Mouse (Mus musculus): ENCODE measurements at regions not wholly inside any gene's neighbourhood (a gene's known extent, or its start where the extent isn't known, plus 50 kb on each side); places are given as distances from the start of the nearest gene placed in this dataset.

GRCm38 (mm10) chr13:63701199-63702175 lies 113.6 kb upstream of the Ercc6l2 start:
- Histone ChIP-seq H3K4me1 (ENCODE audit: insufficient read depth, low read depth, low read length) (peaks cover 13% of the 10 kb centered on the region), H3K36me3 (replicated peaks) (no peaks in the 10 kb centered on the region), H3K9me3 (replicated peaks) (no peaks in the 10 kb centered on the region), H3K4me3 (ENCODE audit: low read depth, low read length) (no peak overlapping the region), H3K27me3 (ENCODE audit: insufficient read depth, low read length) (peaks cover 41% of the 10 kb centered on the region)
- DNase-seq (ENCODE audit: low spot score) (no peak), ATAC-seq (ENCODE audit: extremely low read depth, insufficient number of reproducible peaks, low FRiP score, poor library complexity, severe bottlenecking) (no peak)
- TF ChIP-seq TAL1 (conservative IDR thresholded peaks at IDR 0.05; ENCODE audit: low read depth, low read length): no peak
- no peak for TF ChIP-seq POLR2AphosphoS5 (IDR thresholded peaks at IDR 0.05; ENCODE audit: insufficient replicate concordance, low read depth, low read length)
- TF ChIP-seq CTCF (IDR thresholded peaks at IDR 0.05; ENCODE audit: low read depth, low read length): no peak
- TF ChIP-seq GATA1 (IDR thresholded peaks at IDR 0.05; ENCODE audit: borderline replicate concordance, low read length): no peak
- no peak for TF ChIP-seq GATA2 (IDR thresholded peaks at IDR 0.05; ENCODE audit: borderline replicate concordance, low read depth, low read length)

GRCm38 (mm10) chr13:63708567-63708966 lies 106.5 kb upstream of the Ercc6l2 start:
- no peak overlapping the region for H3K4me3 ChIP-seq (ENCODE audit: low read depth, low read length)
- no peaks in the 10 kb centered on the region for H3K36me3 ChIP-seq (replicated peaks)
- peaks cover 56% of the 10 kb centered on the region for H3K27me3 ChIP-seq (ENCODE audit: insufficient read depth, low read length)
- peaks cover 12% of the 10 kb centered on the region for H3K4me1 ChIP-seq (ENCODE audit: insufficient read depth, low read depth, low read length)
- DNase-seq (ENCODE audit: low spot score): no peak
- H3K9me3 ChIP-seq (replicated peaks): peaks cover 4% of the 10 kb centered on the region; the same call in 1 of the 2 replicates
- TF ChIP-seq GATA1 (IDR thresholded peaks at IDR 0.05; ENCODE audit: borderline replicate concordance, low read length): no peak
- TF ChIP-seq GATA2 (IDR thresholded peaks at IDR 0.05; ENCODE audit: borderline replicate concordance, low read depth, low read length): no peak
- no peak for TF ChIP-seq TAL1 (conservative IDR thresholded peaks at IDR 0.05; ENCODE audit: low read depth, low read length)
- TF ChIP-seq CTCF (IDR thresholded peaks at IDR 0.05; ENCODE audit: low read depth, low read length): no peak
- TF ChIP-seq POLR2AphosphoS5 (IDR thresholded peaks at IDR 0.05; ENCODE audit: insufficient replicate concordance, low read depth, low read length): no peak
- ATAC-seq (ENCODE audit: extremely low read depth, insufficient number of reproducible peaks, low FRiP score, poor library complexity, severe bottlenecking): no peak

- H3K27me3 ChIP-seq (ENCODE audit: insufficient read depth, low read length): peaks cover 23% of the 10 kb centered on the region
- no peaks in the 10 kb centered on the region for H3K36me3 ChIP-seq (replicated peaks)
- peaks cover 4% of the 10 kb centered on the region; the same call in 1 of the 2 replicates for H3K9me3 ChIP-seq (replicated peaks)
- DNase-seq (ENCODE audit: low spot score): no peak
- no peak for ATAC-seq (ENCODE audit: extremely low read depth, insufficient number of reproducible peaks, low FRiP score, poor library complexity, severe bottlenecking)
- TF ChIP-seq TAL1 (conservative IDR thresholded peaks at IDR 0.05; ENCODE audit: low read depth, low read length) (no peak), CTCF (IDR thresholded peaks at IDR 0.05; ENCODE audit: low read depth, low read length) (peak; percentile 15; the same call in 1 of the 2 replicates)
- H3K4me1 ChIP-seq (ENCODE audit: insufficient read depth, low read depth, low read length): peaks cover 11% of the 10 kb centered on the region
- no peak overlapping the region for H3K4me3 ChIP-seq (ENCODE audit: low read depth, low read length)
These were observed 101.9 kb upstream of the Ercc6l2 start for GRCm38 (mm10) chr13:63713137-63713536.

- peaks cover 5% of the 10 kb centered on the region for H3K27me3 ChIP-seq (ENCODE audit: insufficient read depth, low read length)
- H3K4me1 ChIP-seq (ENCODE audit: insufficient read depth, low read depth, low read length): peaks cover 39% of the 10 kb centered on the region
- DNase-seq (ENCODE audit: low spot score) (no peak), ATAC-seq (ENCODE audit: extremely low read depth, insufficient number of reproducible peaks, low FRiP score, poor library complexity, severe bottlenecking) (no peak)
- peaks cover 4% of the 10 kb centered on the region; the same call in 1 of the 2 replicates for H3K9me3 ChIP-seq (replicated peaks)
- no peak for TF ChIP-seq CTCF (IDR thresholded peaks at IDR 0.05; ENCODE audit: low read depth, low read length)
- no peak for TF ChIP-seq GATA1 (IDR thresholded peaks at IDR 0.05; ENCODE audit: borderline replicate concordance, low read length)
- no peak for TF ChIP-seq TAL1 (conservative IDR thresholded peaks at IDR 0.05; ENCODE audit: low read depth, low read length)
- TF ChIP-seq POLR2AphosphoS5 (IDR thresholded peaks at IDR 0.05; ENCODE audit: insufficient replicate concordance, low read depth, low read length): no peak
- no peak for TF ChIP-seq GATA2 (IDR thresholded peaks at IDR 0.05; ENCODE audit: borderline replicate concordance, low read depth, low read length)
- no peak overlapping the region for H3K4me3 ChIP-seq (ENCODE audit: low read depth, low read length)
- H3K36me3 ChIP-seq (replicated peaks): no peaks in the 10 kb centered on the region
These were observed 98.5 kb upstream of the Ercc6l2 start for GRCm38 (mm10) chr13:63716498-63716897.

GRCm38 (mm10) chr13:63717249-63717648 lies 97.8 kb upstream of the Ercc6l2 start:
- TF ChIP-seq GATA1 (IDR thresholded peaks at IDR 0.05; ENCODE audit: borderline replicate concordance, low read length) (no peak), CTCF (IDR thresholded peaks at IDR 0.05; ENCODE audit: low read depth, low read length) (no peak), POLR2AphosphoS5 (IDR thresholded peaks at IDR 0.05; ENCODE audit: insufficient replicate concordance, low read depth, low read length) (no peak)
- H3K36me3 ChIP-seq (replicated peaks): no peaks in the 10 kb centered on the region
- peaks cover 5% of the 10 kb centered on the region for H3K27me3 ChIP-seq (ENCODE audit: insufficient read depth, low read length)
- H3K4me1 ChIP-seq (ENCODE audit: insufficient read depth, low read depth, low read length): peaks cover 41% of the 10 kb centered on the region
- no peak for DNase-seq (ENCODE audit: low spot score)
- H3K9me3 ChIP-seq (replicated peaks): peaks cover 4% of the 10 kb centered on the region; the same call in 1 of the 2 replicates
- no peak for ATAC-seq (ENCODE audit: extremely low read depth, insufficient number of reproducible peaks, low FRiP score, poor library complexity, severe bottlenecking)
- no peak overlapping the region for H3K4me3 ChIP-seq (ENCODE audit: low read depth, low read length)

- peaks cover 41% of the 10 kb centered on the region for H3K4me1 ChIP-seq (ENCODE audit: insufficient read depth, low read depth, low read length)
- DNase-seq (ENCODE audit: low spot score) (no peak), ATAC-seq (ENCODE audit: extremely low read depth, insufficient number of reproducible peaks, low FRiP score, poor library complexity, severe bottlenecking) (no peak)
- no peak for TF ChIP-seq GATA2 (IDR thresholded peaks at IDR 0.05; ENCODE audit: borderline replicate concordance, low read depth, low read length)
- TF ChIP-seq POLR2AphosphoS5 (IDR thresholded peaks at IDR 0.05; ENCODE audit: insufficient replicate concordance, low read depth, low read length): no peak
- no peak for TF ChIP-seq GATA1 (IDR thresholded peaks at IDR 0.05; ENCODE audit: borderline replicate concordance, low read length)
- TF ChIP-seq TAL1 (conservative IDR thresholded peaks at IDR 0.05; ENCODE audit: low read depth, low read length): no peak
- no peak for TF ChIP-seq CTCF (IDR thresholded peaks at IDR 0.05; ENCODE audit: low read depth, low read length)
- H3K9me3 ChIP-seq (replicated peaks): no peaks in the 10 kb centered on the region
- H3K27me3 ChIP-seq (ENCODE audit: insufficient read depth, low read length): peaks cover 16% of the 10 kb centered on the region
- no peaks in the 10 kb centered on the region for H3K36me3 ChIP-seq (replicated peaks)
- no peak overlapping the region for H3K4me3 ChIP-seq (ENCODE audit: low read depth, low read length)
These were observed 96.3 kb upstream of the Ercc6l2 start for GRCm38 (mm10) chr13:63718782-63719181.
